Mouse (Mus musculus) embryonic fibroblast, embryonic 13.5 days (primary cell): ENCODE data around the gene Arhgap31.

Experiments used
- CTCF ChIP-seq: IDR thresholded peaks from 2 replicates; pipeline ENCODE4 v1.5.1; 2011; ENCODE audit warnings: mild to moderate bottlenecking, control low read depth, low read length, moderate library complexity, borderline replicate concordance; ENCODE audit not compliant: insufficient read depth
- POLR2A ChIP-seq: IDR thresholded peaks from 2 replicates; pipeline ENCODE4 v1.6.1; 2011; ENCODE audit warnings: low read depth, mild to moderate bottlenecking, control low read depth, low read length, moderate library complexity

DNA sequence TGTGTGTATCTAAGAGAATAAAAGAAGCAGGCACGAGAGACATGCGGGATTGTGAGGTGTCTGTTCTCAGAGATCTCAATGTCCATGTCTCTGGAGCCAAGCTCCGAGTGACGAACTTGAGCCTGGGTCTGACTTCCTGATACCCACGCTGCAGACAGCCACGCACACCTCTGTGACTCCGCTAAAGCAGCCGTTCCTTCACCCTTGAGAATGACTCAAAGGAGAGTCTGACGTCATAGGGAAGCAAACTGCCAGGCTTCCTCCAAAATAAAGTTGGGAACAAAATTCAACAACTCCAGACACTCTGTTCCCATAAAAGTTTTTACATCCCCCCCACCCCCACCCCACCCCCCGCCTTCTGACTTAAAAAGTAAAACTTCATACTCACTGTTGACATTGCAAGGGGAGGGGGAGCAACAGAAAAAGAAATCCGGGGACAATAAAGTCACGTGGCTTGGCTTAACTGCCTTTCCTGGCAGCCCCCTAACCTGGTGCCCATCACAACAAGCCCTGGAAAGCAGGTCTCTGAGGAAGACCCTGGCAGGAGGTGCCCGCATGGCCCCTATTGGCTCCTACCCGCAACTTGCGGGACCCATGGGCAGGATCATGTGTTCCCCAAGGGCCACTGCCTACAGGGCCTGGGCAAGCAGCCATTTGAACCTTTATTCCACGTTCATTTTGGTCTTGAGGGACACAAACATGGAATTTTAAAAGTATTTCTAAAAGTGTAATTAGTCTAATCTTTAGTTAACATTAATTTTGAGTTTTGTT lies 12.5 kb downstream of the Arhgap31 start:
- TF ChIP-seq CTCF = no peak
- TF ChIP-seq POLR2A = no peak
